Mouse (Mus musculus): Measurements from ENCODE around the gene Pip5k1b. TPM values are rescaled to one million over a fixed set of nuclear protein-coding genes. Genes with fewer than 3 reads are reported as not detected.

The Pip5k1b gene
- polyA plus RNA-seq, 1 experiment from 2014 or later = 12.3 TPM

GRCm38 (mm10) chr19:24279706-24280600, 275.7 kb downstream of the Pip5k1b start:
- peak; percentile 79 for ATAC-seq (replicated peaks; ENCODE audit: insufficient number of reproducible peaks, low FRiP score, low TSS enrichment)
- H3K4me2 ChIP-seq = peak overlapping the region; percentile 90
- H3K4me1 ChIP-seq (ENCODE audit: control insufficient read depth, insufficient read depth, low read length) = peaks cover 9% of the 10 kb centered on the region
- peak overlapping the region; percentile 68 for H3K4me3 ChIP-seq (ENCODE audit: low read depth, low read length)
- H3K36me3 ChIP-seq (ENCODE audit: control insufficient read depth, insufficient read depth, low read length) = 0 out of 2 replicates have a peak, but pooled peaks cover 2% of the 10 kb centered on the region
- H3K9ac ChIP-seq (ENCODE audit: low read depth, low read length) = peak overlapping the region; percentile 91
- no peaks in the 10 kb centered on the region for H3K9me3 ChIP-seq (replicated peaks; ENCODE audit: control insufficient read depth, low read length)
- H3K27me3 ChIP-seq (ENCODE audit: control insufficient read depth, insufficient read depth, low read length) = no peaks in the 10 kb centered on the region
- WGBS (ENCODE audit: insufficient replicate concordance) = under 1% methylated on average over 61 of the region's 78 CpGs
- H3K27ac ChIP-seq (ENCODE audit: low read depth, low read length) = peak overlapping the region; percentile 93

- Histone ChIP-seq H3K4me2 (peak overlapping the region; percentile 90), H3K4me3 (ENCODE audit: low read depth, low read length) (peak overlapping the region; percentile 68), H3K36me3 (ENCODE audit: control insufficient read depth, insufficient read depth, low read length) (0 out of 2 replicates have a peak, but pooled peaks cover 2% of the 10 kb centered on the region), H3K4me1 (ENCODE audit: control insufficient read depth, insufficient read depth, low read length) (peaks cover 9% of the 10 kb centered on the region), H3K27me3 (ENCODE audit: control insufficient read depth, insufficient read depth, low read length) (no peaks in the 10 kb centered on the region), H3K9ac (ENCODE audit: low read depth, low read length) (peak overlapping the region; percentile 91), H3K27ac (ENCODE audit: low read depth, low read length) (peak overlapping the region; percentile 93; the same call in 1 of the 2 replicates), H3K9me3 (replicated peaks; ENCODE audit: control insufficient read depth, low read length) (no peaks in the 10 kb centered on the region)
- WGBS (ENCODE audit: insufficient replicate concordance) = 83% methylated on average over 15 of the region's 15 CpGs
- no peak for ATAC-seq (replicated peaks; ENCODE audit: insufficient number of reproducible peaks, low FRiP score, low TSS enrichment)
Observed at GRCm38 (mm10) chr19:24278859-24279258, 276.8 kb downstream of the Pip5k1b start.

- 56% methylated on average over 3 of the region's 3 CpGs for WGBS (ENCODE audit: insufficient replicate concordance)
- no peak for ATAC-seq (replicated peaks; ENCODE audit: insufficient number of reproducible peaks, low FRiP score, low TSS enrichment)
- Histone ChIP-seq H3K9ac (ENCODE audit: low read depth, low read length) (no peak overlapping the region), H3K4me3 (ENCODE audit: low read depth, low read length) (no peak overlapping the region), H3K9me3 (replicated peaks; ENCODE audit: control insufficient read depth, low read length) (no peaks in the 10 kb centered on the region), H3K27me3 (ENCODE audit: control insufficient read depth, insufficient read depth, low read length) (no peaks in the 10 kb centered on the region), H3K27ac (ENCODE audit: low read depth, low read length) (no peak overlapping the region), H3K4me2 (no peak overlapping the region), H3K36me3 (ENCODE audit: control insufficient read depth, insufficient read depth, low read length) (peaks cover 2% of the 10 kb centered on the region; the same call in 1 of the 2 replicates), H3K4me1 (ENCODE audit: control insufficient read depth, insufficient read depth, low read length) (peaks cover 8% of the 10 kb centered on the region)
Observed at GRCm38 (mm10) chr19:24274281-24274680, 281.4 kb downstream of the Pip5k1b start.

GRCm38 (mm10) chr19:24271746-24272426, 283.8 kb downstream of the Pip5k1b start:
- Histone ChIP-seq H3K9me3 (replicated peaks; ENCODE audit: control insufficient read depth, low read length) (no peaks in the 10 kb centered on the region), H3K27ac (ENCODE audit: low read depth, low read length) (no peak overlapping the region), H3K9ac (ENCODE audit: low read depth, low read length) (peak overlapping the region; percentile 11; the same call in 1 of the 2 replicates), H3K36me3 (ENCODE audit: control insufficient read depth, insufficient read depth, low read length) (peaks cover 2% of the 10 kb centered on the region; the same call in 1 of the 2 replicates), H3K4me1 (ENCODE audit: control insufficient read depth, insufficient read depth, low read length) (0 out of 2 replicates have a peak, but pooled peaks cover 2% of the 10 kb centered on the region), H3K4me3 (ENCODE audit: low read depth, low read length) (0 out of 2 replicates have a peak overlapping the region, but pooled peaks have one; percentile 12), H3K4me2 (peak overlapping the region; percentile 31), H3K27me3 (ENCODE audit: control insufficient read depth, insufficient read depth, low read length) (no peaks in the 10 kb centered on the region)
- peak; percentile 56 for ATAC-seq (replicated peaks; ENCODE audit: insufficient number of reproducible peaks, low FRiP score, low TSS enrichment)
- 42% methylated on average over 16 of the region's 16 CpGs for WGBS (ENCODE audit: insufficient replicate concordance)

- Histone ChIP-seq H3K9me3 (replicated peaks; ENCODE audit: control insufficient read depth, low read length) (no peaks in the 10 kb centered on the region), H3K27me3 (ENCODE audit: control insufficient read depth, insufficient read depth, low read length) (no peaks in the 10 kb centered on the region), H3K4me1 (ENCODE audit: control insufficient read depth, insufficient read depth, low read length) (0 out of 2 replicates have a peak, but pooled peaks cover 2% of the 10 kb centered on the region), H3K27ac (ENCODE audit: low read depth, low read length) (no peak overlapping the region), H3K9ac (ENCODE audit: low read depth, low read length) (peak overlapping the region; percentile 11; the same call in 1 of the 2 replicates), H3K36me3 (ENCODE audit: control insufficient read depth, insufficient read depth, low read length) (no peaks in the 10 kb centered on the region; the same call in 1 of the 2 replicates), H3K4me2 (peak overlapping the region; percentile 31), H3K4me3 (ENCODE audit: low read depth, low read length) (0 out of 2 replicates have a peak overlapping the region, but pooled peaks have one; percentile 12)
- peak; percentile 44; the same call in 1 of the 2 replicates for ATAC-seq (replicated peaks; ENCODE audit: insufficient number of reproducible peaks, low FRiP score, low TSS enrichment)
- WGBS (ENCODE audit: insufficient replicate concordance) = 39% methylated on average over 7 of the region's 7 CpGs
Observed at GRCm38 (mm10) chr19:24271326-24271725, 284.3 kb downstream of the Pip5k1b start.

- ATAC-seq (replicated peaks; ENCODE audit: insufficient number of reproducible peaks, low FRiP score, low TSS enrichment) = no peak
- Histone ChIP-seq H3K9ac (ENCODE audit: low read depth, low read length) (no peak overlapping the region), H3K4me1 (ENCODE audit: control insufficient read depth, insufficient read depth, low read length) (0 out of 2 replicates have a peak, but pooled peaks cover 2% of the 10 kb centered on the region), H3K4me3 (ENCODE audit: low read depth, low read length) (no peak overlapping the region), H3K36me3 (ENCODE audit: control insufficient read depth, insufficient read depth, low read length) (peaks cover 13% of the 10 kb centered on the region), H3K9me3 (replicated peaks; ENCODE audit: control insufficient read depth, low read length) (no peaks in the 10 kb centered on the region), H3K27ac (ENCODE audit: low read depth, low read length) (no peak overlapping the region), H3K27me3 (ENCODE audit: control insufficient read depth, insufficient read depth, low read length) (no peaks in the 10 kb centered on the region), H3K4me2 (no peak overlapping the region)
- 80% methylated on average over 4 of the region's 4 CpGs for WGBS (ENCODE audit: insufficient replicate concordance)
Observed at GRCm38 (mm10) chr19:24268531-24268930, 287.1 kb downstream of the Pip5k1b start.

GRCm38 (mm10) chr19:24266046-24266830, 289.4 kb downstream of the Pip5k1b start:
- Histone ChIP-seq H3K27me3 (ENCODE audit: control insufficient read depth, insufficient read depth, low read length) (no peaks in the 10 kb centered on the region), H3K4me2 (no peak overlapping the region), H3K9me3 (replicated peaks; ENCODE audit: control insufficient read depth, low read length) (no peaks in the 10 kb centered on the region), H3K4me1 (ENCODE audit: control insufficient read depth, insufficient read depth, low read length) (no peaks in the 10 kb centered on the region), H3K27ac (ENCODE audit: low read depth, low read length) (no peak overlapping the region), H3K4me3 (ENCODE audit: low read depth, low read length) (no peak overlapping the region), H3K36me3 (ENCODE audit: control insufficient read depth, insufficient read depth, low read length) (peaks cover 16% of the 10 kb centered on the region), H3K9ac (ENCODE audit: low read depth, low read length) (no peak overlapping the region)
- 83% methylated on average over 7 of the region's 7 CpGs for WGBS (ENCODE audit: insufficient replicate concordance)
- ATAC-seq (replicated peaks; ENCODE audit: insufficient number of reproducible peaks, low FRiP score, low TSS enrichment) = no peak

- Histone ChIP-seq H3K4me2 (no peak overlapping the region), H3K4me1 (ENCODE audit: control insufficient read depth, insufficient read depth, low read length) (no peaks in the 10 kb centered on the region), H3K27me3 (ENCODE audit: control insufficient read depth, insufficient read depth, low read length) (no peaks in the 10 kb centered on the region), H3K4me3 (ENCODE audit: low read depth, low read length) (no peak overlapping the region), H3K27ac (ENCODE audit: low read depth, low read length) (no peak overlapping the region), H3K9ac (ENCODE audit: low read depth, low read length) (no peak overlapping the region), H3K36me3 (ENCODE audit: control insufficient read depth, insufficient read depth, low read length) (peaks cover 16% of the 10 kb centered on the region), H3K9me3 (replicated peaks; ENCODE audit: control insufficient read depth, low read length) (no peaks in the 10 kb centered on the region)
- WGBS (ENCODE audit: insufficient replicate concordance) = 56% methylated on average over 7 of the region's 7 CpGs
- no peak; the same call in 1 of the 2 replicates for ATAC-seq (replicated peaks; ENCODE audit: insufficient number of reproducible peaks, low FRiP score, low TSS enrichment)
Observed at GRCm38 (mm10) chr19:24264991-24265390, 290.7 kb downstream of the Pip5k1b start.

Measured in heart, embryonic 11.5 days (tissue).